Mouse (Mus musculus): ENCODE measurements around the gene Plekhn1.

DNA sequence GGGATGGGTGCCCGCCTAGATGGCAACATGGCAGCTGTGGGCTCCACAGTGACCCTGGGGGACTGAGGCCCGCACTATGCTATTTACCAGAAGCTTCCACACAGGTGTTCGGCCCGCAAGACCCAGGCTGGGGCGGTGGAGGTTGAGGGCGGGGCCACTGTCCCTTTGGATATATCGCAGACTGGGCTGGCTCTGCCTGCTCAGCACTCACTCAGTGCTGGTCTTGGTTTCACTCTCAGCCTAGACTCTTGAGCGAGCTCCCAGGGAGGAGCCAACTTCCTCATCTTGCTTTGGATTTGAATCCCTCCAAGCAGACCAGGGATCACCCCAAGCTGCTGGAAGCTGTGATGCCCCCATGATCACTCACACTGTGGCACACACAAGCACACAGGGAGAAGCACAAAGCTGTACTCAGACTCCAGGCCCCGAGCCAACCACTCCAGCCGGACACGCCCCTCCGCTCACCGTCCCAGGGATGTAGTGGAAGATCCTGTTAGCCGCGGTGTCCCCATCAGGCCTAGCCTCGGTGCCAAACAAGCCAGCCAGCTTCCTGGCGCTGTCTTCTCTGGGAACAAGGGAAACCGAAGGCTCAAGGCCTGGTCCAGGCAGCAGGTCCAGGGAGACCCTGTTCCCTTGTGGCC lies 6.8 kb downstream of the Plekhn1 start:
- TF ChIP-seq CTCF (IDR thresholded peaks at IDR 0.05; ENCODE audit: low read depth, low read length) (no peak), TAL1 (conservative IDR thresholded peaks at IDR 0.05; ENCODE audit: low read depth, low read length) (no peak), GATA1 (IDR thresholded peaks at IDR 0.05; ENCODE audit: borderline replicate concordance, low read length) (no peak), POLR2AphosphoS5 (IDR thresholded peaks at IDR 0.05; ENCODE audit: insufficient replicate concordance, low read depth, low read length) (no peak), GATA2 (IDR thresholded peaks at IDR 0.05; ENCODE audit: borderline replicate concordance, low read depth, low read length) (no peak)

All from G1E (cell line).